Mouse (Mus musculus) limb, embryonic 12.5 days (tissue): ENCODE data around the gene Dlgap4. TPM values are rescaled to one million over a fixed set of nuclear protein-coding genes. Genes with fewer than 3 reads are reported as not detected.
A peak's percentile ranks its signal among the peaks of the same experiment; 100 is the strongest.

ENCODE experiments used
- ATAC-seq: fragments of 200-750 bp; cut with Nextera tagmentation; 2 replicates; pipeline ENCODE4 v1.8.0; 2017; ENCODE audit warnings: low read depth, moderate TSS enrichment; ENCODE audit not compliant: insufficient number of reproducible peaks, insufficient read depth, low FRiP score, low TSS enrichment
- H3K27ac ChIP-seq: fragments of 300-500 bp; sonication (generic); 2 replicates; pipeline ENCODE4 v1.5.1; 2016; ENCODE audit warnings: mild to moderate bottlenecking, moderate library complexity
- H3K27me3 ChIP-seq: fragments of 300-500 bp; sonication (generic); 2 replicates; pipeline ENCODE4 v1.6.1; 2016; ENCODE audit warnings: mild to moderate bottlenecking, moderate library complexity
- H3K36me3 ChIP-seq: fragments of 300-500 bp; sonication (generic); 2 replicates; pipeline ENCODE4 v1.6.1; 2016; ENCODE audit warnings: mild to moderate bottlenecking, moderate library complexity
- H3K4me1 ChIP-seq: fragments of 300-500 bp; sonication (generic); replicated peaks from 2 replicates; pipeline ENCODE4 v1.6.1; 2016
- H3K4me2 ChIP-seq: fragments of 300-500 bp; sonication (generic); 2 replicates; pipeline ENCODE4 v1.6.1; 2016; ENCODE audit warnings: mild to moderate bottlenecking, moderate library complexity
- H3K4me3 ChIP-seq: fragments of 300-500 bp; sonication (generic); replicated peaks from 2 replicates; pipeline ENCODE4 v1.5.1; 2016; ENCODE audit warnings: mild to moderate bottlenecking
- H3K9ac ChIP-seq: fragments of 300-500 bp; sonication (generic); replicated peaks from 2 replicates; pipeline ENCODE4 v1.6.1; 2016; ENCODE audit warnings: mild to moderate bottlenecking, moderate library complexity
- H3K9me3 ChIP-seq: fragments of 300-500 bp; sonication (generic); 2 replicates; pipeline ENCODE4 v1.6.1; 2016; ENCODE audit warnings: mild to moderate bottlenecking, moderate library complexity
- WGBS: fragments of 180-500 bp; shearing (Covaris S2); methylation state at CpG from one replicate; pipeline ENCODE4 v1.1.7; 2016; 5-methylcytosine and 5-hydroxymethylcytosine counted together
- polyA plus RNA-seq: library from polyadenylated mRNA; unstranded; fragments of >200 nt; fragmentation: Nextera tagmentation; extraction: Ambion mirVana; gene quantifications from 2 replicates; pipeline ENCODE4 v1.2.1, GENCODE M21; 2016

The Dlgap4 gene
- polyA plus RNA-seq, 1 experiment from 2014 or later, result 106 TPM

DNA sequence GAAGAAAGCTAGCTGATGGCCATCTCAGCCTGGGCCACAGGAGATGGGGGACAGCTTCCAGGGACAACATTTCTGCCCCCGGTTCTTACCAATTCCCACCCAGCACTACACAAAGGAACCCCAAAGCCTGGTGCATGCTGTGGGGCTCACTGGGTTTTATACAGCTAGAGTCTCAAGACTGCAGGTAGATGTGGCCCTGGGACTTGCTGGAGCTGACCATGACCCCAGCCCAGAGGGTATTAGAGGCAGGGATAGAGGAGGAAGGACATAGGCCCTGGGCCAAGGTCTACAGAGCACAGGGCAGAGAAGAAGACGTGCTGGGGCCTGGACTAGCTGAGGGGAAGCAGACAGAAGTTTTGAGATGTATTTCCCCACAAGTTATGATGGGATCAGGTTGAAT lies 163.4 kb downstream of the Dlgap4 start:
- H3K9me3 ChIP-seq, result no peaks in the 10 kb centered on the region
- H3K4me1 ChIP-seq, result peaks cover 34% of the 10 kb centered on the region
- no peak for ATAC-seq
- no peaks in the 10 kb centered on the region for H3K36me3 ChIP-seq
- no peak overlapping the region for H3K27ac ChIP-seq
- no peak overlapping the region for H3K9ac ChIP-seq
- H3K27me3 ChIP-seq, result peaks cover 8% of the 10 kb centered on the region; the same call in 1 of the 2 replicates
- no peak overlapping the region for H3K4me3 ChIP-seq
- no peak overlapping the region for H3K4me2 ChIP-seq
- WGBS, result 88% methylated on average over 2 of the region's 2 CpGs

DNA sequence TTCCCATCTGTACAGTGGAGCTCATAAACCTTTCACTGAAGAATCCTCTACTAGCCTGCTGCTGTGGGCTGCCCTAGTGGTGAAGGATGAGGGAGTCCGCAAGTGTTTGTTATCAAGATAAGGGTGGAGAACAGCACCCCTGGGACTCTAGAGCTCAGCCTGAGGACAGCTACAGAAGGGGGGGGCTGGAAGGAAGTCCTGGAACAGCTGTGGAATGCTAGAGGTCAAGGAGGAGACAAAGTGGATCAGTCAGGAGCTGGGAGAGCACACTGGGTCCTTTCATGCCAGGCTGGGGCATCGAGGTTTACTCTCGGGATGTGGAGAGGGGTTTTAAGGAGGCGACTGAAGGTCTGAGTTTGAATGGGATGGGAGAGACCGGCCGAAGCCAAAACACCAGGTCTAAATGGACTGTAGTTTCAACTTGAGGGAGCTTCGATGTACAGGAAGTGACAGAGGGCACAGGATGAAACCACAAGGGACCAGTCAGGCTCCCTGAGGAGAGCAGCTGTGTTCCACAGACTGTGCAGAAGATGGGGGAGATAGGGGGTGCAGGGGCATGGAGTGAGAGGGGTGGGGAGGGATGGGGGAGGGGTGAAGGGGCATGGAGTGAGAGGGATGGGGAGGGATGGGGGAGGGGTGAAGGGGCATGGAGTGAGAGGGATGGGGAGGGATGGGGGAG lies 164.0 kb downstream of the Dlgap4 start:
- Histone ChIP-seq H3K36me3 (no peaks in the 10 kb centered on the region), H3K27me3 (peaks cover 8% of the 10 kb centered on the region; the same call in 1 of the 2 replicates), H3K4me1 (peaks cover 34% of the 10 kb centered on the region), H3K27ac (no peak overlapping the region), H3K9ac (no peak overlapping the region), H3K4me3 (no peak overlapping the region), H3K9me3 (no peaks in the 10 kb centered on the region), H3K4me2 (no peak overlapping the region)
- no peak for ATAC-seq
- 78% methylated on average over 7 of the region's 7 CpGs for WGBS

DNA sequence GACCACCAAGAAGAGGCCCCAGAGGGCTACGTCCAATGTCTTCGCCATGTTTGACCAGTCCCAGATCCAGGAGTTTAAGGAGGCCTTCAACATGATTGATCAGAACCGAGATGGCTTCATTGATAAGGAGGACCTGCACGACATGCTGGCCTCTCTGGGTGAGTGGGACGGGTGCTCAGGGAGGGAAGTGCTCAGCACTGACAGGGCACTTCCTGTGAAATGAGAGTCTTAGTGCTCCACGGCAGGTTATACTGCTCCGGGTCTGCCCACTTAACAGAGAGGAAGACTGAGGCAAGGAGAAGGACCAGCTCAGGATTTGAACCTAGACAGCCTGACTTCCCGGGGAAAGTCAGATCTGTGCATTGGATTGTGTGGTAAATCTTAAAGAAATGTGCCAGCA lies 165.1 kb downstream of the Dlgap4 start:
- Histone ChIP-seq H3K4me1 (peaks cover 34% of the 10 kb centered on the region), H3K27ac (no peak overlapping the region), H3K9ac (no peak overlapping the region), H3K27me3 (peaks cover 8% of the 10 kb centered on the region; the same call in 1 of the 2 replicates), H3K4me2 (no peak overlapping the region), H3K4me3 (no peak overlapping the region), H3K36me3 (no peaks in the 10 kb centered on the region), H3K9me3 (no peaks in the 10 kb centered on the region)
- no peak for ATAC-seq
- 78% methylated on average over 8 of the region's 8 CpGs for WGBS

GRCm38 (mm10) chr2:156779036-156779435 lies 165.5 kb downstream of the Dlgap4 start:
- ATAC-seq, result no peak
- Histone ChIP-seq H3K4me1 (peaks cover 34% of the 10 kb centered on the region), H3K27me3 (peaks cover 8% of the 10 kb centered on the region; the same call in 1 of the 2 replicates), H3K27ac (no peak overlapping the region), H3K9ac (no peak overlapping the region), H3K4me2 (no peak overlapping the region), H3K36me3 (no peaks in the 10 kb centered on the region), H3K9me3 (no peaks in the 10 kb centered on the region), H3K4me3 (no peak overlapping the region)
- 75% methylated on average over 5 of the region's 5 CpGs for WGBS

DNA sequence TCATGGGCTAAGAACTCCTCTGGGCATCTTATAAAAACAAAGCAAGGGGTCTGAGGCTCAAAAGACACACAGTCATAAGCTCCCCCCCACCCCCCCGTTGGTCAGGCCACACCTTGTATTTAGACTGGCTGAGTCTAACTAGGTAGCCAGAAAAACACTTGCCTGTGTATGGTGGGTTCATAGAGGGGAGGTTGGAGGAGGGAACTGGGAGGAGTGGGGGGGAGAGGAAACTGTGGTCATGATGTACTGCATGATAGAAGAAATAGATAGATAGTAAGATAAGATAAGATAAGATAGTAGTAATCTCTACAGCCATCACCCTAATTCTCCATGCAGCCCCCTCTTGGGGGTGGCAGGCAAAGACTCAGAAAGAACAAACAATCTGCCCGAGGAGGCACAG lies 166.0 kb downstream of the Dlgap4 start:
- 54% methylated on average over 2 of the region's 2 CpGs for WGBS
- Histone ChIP-seq H3K4me2 (no peak overlapping the region), H3K9me3 (no peaks in the 10 kb centered on the region), H3K27me3 (peaks cover 8% of the 10 kb centered on the region; the same call in 1 of the 2 replicates), H3K9ac (no peak overlapping the region), H3K27ac (no peak overlapping the region), H3K4me3 (no peak overlapping the region), H3K4me1 (peaks cover 30% of the 10 kb centered on the region), H3K36me3 (no peaks in the 10 kb centered on the region)
- no peak for ATAC-seq

DNA sequence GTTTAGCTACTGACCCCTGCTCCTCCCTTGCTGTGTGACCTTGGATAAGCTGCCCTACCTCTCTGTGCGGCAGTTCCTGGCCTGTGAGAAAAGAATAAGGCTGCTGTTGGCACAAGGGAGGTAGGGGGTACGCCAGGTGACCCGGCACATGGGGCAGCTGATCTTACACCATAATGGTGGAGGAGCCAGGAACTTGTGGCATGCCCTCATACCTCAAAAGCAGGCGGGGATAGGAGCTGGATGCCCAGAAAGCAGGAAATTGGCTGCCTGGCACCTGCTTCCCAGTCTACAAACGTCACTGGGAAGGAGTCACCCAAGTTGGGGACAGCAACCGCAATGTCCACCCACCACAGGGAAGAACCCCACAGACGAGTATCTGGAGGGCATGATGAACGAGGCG lies 166.6 kb downstream of the Dlgap4 start:
- Histone ChIP-seq H3K4me2 (0 out of 2 replicates have a peak overlapping the region, but pooled peaks have one; percentile 2), H3K27ac (no peak overlapping the region), H3K27me3 (peaks cover 8% of the 10 kb centered on the region; the same call in 1 of the 2 replicates), H3K4me1 (peaks cover 23% of the 10 kb centered on the region), H3K9me3 (no peaks in the 10 kb centered on the region), H3K36me3 (no peaks in the 10 kb centered on the region), H3K4me3 (no peak overlapping the region), H3K9ac (no peak overlapping the region)
- ATAC-seq, result no peak
- WGBS, result 73% methylated on average over 9 of the region's 9 CpGs

GRCm38 (mm10) chr2:156780752-156781151 lies 167.2 kb downstream of the Dlgap4 start:
- Histone ChIP-seq H3K9me3 (no peaks in the 10 kb centered on the region), H3K4me3 (no peak overlapping the region), H3K27me3 (peaks cover 8% of the 10 kb centered on the region; the same call in 1 of the 2 replicates), H3K9ac (no peak overlapping the region), H3K4me1 (peaks cover 17% of the 10 kb centered on the region), H3K36me3 (no peaks in the 10 kb centered on the region), H3K4me2 (peak overlapping the region; percentile 27; the same call in 1 of the 2 replicates), H3K27ac (no peak overlapping the region)
- ATAC-seq, result 0 out of 2 replicates have a peak, but pooled peaks have one; percentile 28
- WGBS, result 17% methylated on average over 17 of the region's 17 CpGs

GRCm38 (mm10) chr2:156781281-156781680 lies 167.8 kb downstream of the Dlgap4 start:
- no peak overlapping the region for H3K9ac ChIP-seq
- H3K27me3 ChIP-seq, result peaks cover 8% of the 10 kb centered on the region; the same call in 1 of the 2 replicates
- 72% methylated on average over 4 of the region's 4 CpGs for WGBS
- H3K4me3 ChIP-seq, result no peak overlapping the region
- H3K36me3 ChIP-seq, result no peaks in the 10 kb centered on the region
- no peak overlapping the region for H3K4me2 ChIP-seq
- ATAC-seq, result no peak
- no peak overlapping the region for H3K27ac ChIP-seq
- 0 out of 2 replicates have a peak, but pooled peaks cover under 1% of the 10 kb centered on the region for H3K9me3 ChIP-seq
- peaks cover 13% of the 10 kb centered on the region for H3K4me1 ChIP-seq

GRCm38 (mm10) chr2:156781836-156782480 lies 168.5 kb downstream of the Dlgap4 start:
- Histone ChIP-seq H3K27ac (no peak overlapping the region), H3K9ac (no peak overlapping the region), H3K9me3 (0 out of 2 replicates have a peak, but pooled peaks cover 7% of the 10 kb centered on the region), H3K4me1 (peaks cover 13% of the 10 kb centered on the region), H3K36me3 (no peaks in the 10 kb centered on the region), H3K4me3 (no peak overlapping the region), H3K27me3 (peaks cover 6% of the 10 kb centered on the region; the same call in 1 of the 2 replicates), H3K4me2 (no peak overlapping the region)
- WGBS, result 70% methylated on average over 4 of the region's 4 CpGs
- ATAC-seq, result no peak

- no peak for ATAC-seq
- Histone ChIP-seq H3K36me3 (no peaks in the 10 kb centered on the region), H3K4me3 (no peak overlapping the region), H3K27me3 (0 out of 2 replicates have a peak, but pooled peaks cover 4% of the 10 kb centered on the region), H3K9ac (no peak overlapping the region), H3K4me2 (no peak overlapping the region), H3K4me1 (peaks cover 7% of the 10 kb centered on the region), H3K27ac (no peak overlapping the region), H3K9me3 (0 out of 2 replicates have a peak, but pooled peaks cover 7% of the 10 kb centered on the region)
- 84% methylated on average over 10 of the region's 10 CpGs for WGBS
Measured at GRCm38 (mm10) chr2:156782481-156783348, 169.2 kb downstream of the Dlgap4 start.

GRCm38 (mm10) chr2:156783349-156783728 lies 169.8 kb downstream of the Dlgap4 start:
- ATAC-seq, result no peak
- H3K4me2 ChIP-seq, result no peak overlapping the region
- H3K9me3 ChIP-seq, result 0 out of 2 replicates have a peak, but pooled peaks cover 7% of the 10 kb centered on the region

More at GRCm38 (mm10) chr2:156783349-156783728, 169.8 kb downstream of the Dlgap4 start:
- Histone ChIP-seq H3K9ac (no peak overlapping the region), H3K27ac (no peak overlapping the region), H3K4me3 (no peak overlapping the region), H3K4me1 (peaks cover 7% of the 10 kb centered on the region), H3K36me3 (no peaks in the 10 kb centered on the region), H3K27me3 (0 out of 2 replicates have a peak, but pooled peaks cover 4% of the 10 kb centered on the region)
- whole genome bisulfite sequencing, result 81% methylated on average over 9 of the region's 9 CpGs
